Mouse (Mus musculus): ENCODE measurements around the gene Nfkb2.

DNA sequence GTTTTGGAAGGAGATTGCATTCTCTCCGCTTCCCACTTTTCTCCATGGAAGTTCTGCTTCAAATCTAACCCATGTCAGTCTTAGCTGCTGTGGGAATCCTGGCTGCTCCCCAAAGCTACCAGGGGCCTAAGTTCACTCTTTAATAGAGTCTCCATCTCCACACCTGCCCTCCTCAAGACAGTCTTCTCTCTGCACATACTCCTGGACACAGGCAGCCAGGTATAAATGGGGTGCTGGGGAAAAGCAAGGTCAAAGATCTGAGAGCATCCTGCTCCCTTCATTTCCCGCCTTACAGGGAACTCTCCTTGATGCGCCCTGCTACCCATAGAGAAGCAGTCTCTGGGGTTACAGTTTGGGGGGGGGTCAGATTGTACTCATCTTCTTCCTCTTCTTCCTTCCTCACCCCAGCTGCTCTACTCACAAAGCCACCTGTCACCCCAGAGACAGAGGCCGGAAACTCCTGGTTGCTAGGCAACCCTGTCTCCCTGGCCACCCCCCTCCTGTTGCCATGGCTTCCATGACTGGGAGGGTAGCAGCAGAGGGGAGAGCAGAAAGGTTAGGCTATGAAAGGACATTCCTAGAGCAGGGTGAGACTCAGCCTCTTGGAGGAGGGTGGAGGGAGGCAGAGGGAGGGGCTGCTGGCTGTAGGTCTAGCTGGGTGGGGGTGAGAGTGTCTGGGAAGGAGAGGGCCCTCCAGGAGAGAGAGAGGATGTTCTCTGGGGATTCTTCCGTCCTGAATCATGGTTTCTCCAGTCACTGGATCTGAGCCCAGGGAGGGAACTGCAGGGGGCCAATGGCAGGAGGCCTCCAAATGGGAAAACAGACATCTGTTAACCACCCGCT lies 17.2 kb downstream of the Nfkb2 start:
- TF ChIP-seq CTCF (IDR thresholded peaks at IDR 0.05 in 2 of 3, conservative IDR thresholded peaks at IDR 0.05 in 1 of 3; ENCODE audit: control insufficient read depth in 1 of 3, insufficient read depth in 1 of 3, low read depth in 2 of 3, low read length in 3 of 3, poor library complexity in 1 of 3, severe bottlenecking in 1 of 3) = no peak
- no peak for TF ChIP-seq GATA1 (IDR thresholded peaks at IDR 0.05; ENCODE audit: low read depth, low read length)
- TF ChIP-seq POLR2AphosphoS5 (IDR thresholded peaks at IDR 0.05; ENCODE audit: borderline replicate concordance, low read depth, low read length) = no peak
- no peak for TF ChIP-seq TCF12 (IDR thresholded peaks at IDR 0.05; ENCODE audit: low read depth, low read length)
- TF ChIP-seq TAL1 (IDR thresholded peaks at IDR 0.05; ENCODE audit: low read length) = no peak
- no peak for TF ChIP-seq HCFC1 (IDR thresholded peaks at IDR 0.05; ENCODE audit: low read depth, low read length)

Measured in MEL (cell line).